Mouse (Mus musculus): ENCODE measurements around the gene Ddi2. TPM values are rescaled to one million over a fixed set of nuclear protein-coding genes. Genes with fewer than 3 reads are reported as not detected.
A peak's percentile ranks its signal among the peaks of the same experiment; 100 is the strongest.
"Not testable (repeated sequence)": the region's sequence is repeated elsewhere in the genome, so short reads cannot be mapped to it uniquely, and the experiment has no call there.

Ddi2 gene
- 31.1 to 45.0 TPM (median 34.8 TPM) in 3 replicates for total RNA-seq (2017)

DNA sequence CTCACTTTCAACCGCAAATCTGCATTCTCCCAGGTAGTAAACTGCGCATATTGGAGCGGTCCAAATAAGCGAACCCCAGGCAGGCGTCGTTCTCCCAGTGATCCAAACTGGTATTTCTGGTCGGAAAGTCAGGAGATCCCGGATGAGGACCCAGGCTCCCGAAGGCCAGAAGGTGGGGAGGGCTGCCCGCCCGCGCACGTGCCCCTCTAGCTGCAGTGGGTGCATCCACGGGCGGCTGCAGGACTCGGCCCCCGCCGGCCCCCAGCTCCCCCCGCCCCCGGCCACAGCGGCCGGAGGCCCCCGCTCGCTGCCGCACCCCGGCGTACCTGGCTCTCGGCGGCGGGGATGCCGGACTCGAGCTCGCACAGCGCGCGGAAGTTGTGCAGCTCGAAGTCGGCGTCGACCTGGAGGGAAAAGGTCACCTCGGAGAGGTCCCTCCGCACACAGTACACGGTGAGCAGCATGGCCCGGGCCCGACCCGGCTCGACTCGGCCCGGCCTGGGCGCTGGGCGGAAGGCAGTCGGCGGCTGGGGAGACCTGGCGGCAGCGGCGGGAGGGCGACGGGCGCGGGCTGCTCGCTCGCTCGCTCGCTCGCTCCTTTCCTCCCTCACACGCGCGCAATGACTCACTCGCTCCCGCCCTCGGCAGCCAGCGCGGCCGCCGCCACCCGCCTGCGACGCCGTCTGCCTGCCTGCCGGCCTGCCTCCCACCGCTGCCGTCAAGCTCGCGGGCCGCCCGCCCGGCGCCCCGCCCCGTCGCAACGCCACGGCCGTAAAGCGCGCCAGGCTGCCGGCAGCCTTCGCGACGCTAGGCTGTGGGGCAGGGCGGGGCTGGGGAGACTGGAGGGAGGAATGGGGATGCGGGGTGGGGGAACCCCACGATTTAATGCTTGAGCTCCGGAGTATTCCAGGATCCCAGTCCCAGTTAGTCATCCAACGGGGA is at the start of gene Ddi2:
Gene Ddi2 (minus strand): TSS at position 689 of the 942 bp plus-strand sequence.
- peak; percentile 58 for ATAC-seq (replicated peaks; ENCODE audit: insufficient number of reproducible peaks, low FRiP score, low TSS enrichment, poor library complexity, severe bottlenecking)

DNA sequence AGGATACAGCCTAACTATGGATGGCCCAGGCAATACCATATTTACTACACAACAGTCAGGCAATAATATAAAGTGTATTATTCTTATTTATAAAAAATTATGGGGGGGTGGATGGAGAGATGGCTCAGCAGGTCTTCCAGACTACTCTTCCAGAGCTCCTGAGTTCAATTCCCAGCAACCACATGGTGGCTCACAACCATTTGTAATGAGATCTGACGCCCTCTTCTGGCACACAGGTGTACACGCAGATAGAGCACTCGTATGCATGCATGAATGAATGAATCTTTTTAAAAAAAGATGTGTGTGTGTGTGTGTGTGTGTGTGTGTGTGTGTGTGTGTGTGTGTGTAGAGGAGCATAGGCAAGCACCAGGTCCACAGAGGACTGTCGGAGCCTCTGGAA is 49.8 kb upstream of the Ddi2 start:
- not testable (repeated sequence) for ATAC-seq (replicated peaks; ENCODE audit: insufficient number of reproducible peaks, low FRiP score, low TSS enrichment, poor library complexity, severe bottlenecking)

DNA sequence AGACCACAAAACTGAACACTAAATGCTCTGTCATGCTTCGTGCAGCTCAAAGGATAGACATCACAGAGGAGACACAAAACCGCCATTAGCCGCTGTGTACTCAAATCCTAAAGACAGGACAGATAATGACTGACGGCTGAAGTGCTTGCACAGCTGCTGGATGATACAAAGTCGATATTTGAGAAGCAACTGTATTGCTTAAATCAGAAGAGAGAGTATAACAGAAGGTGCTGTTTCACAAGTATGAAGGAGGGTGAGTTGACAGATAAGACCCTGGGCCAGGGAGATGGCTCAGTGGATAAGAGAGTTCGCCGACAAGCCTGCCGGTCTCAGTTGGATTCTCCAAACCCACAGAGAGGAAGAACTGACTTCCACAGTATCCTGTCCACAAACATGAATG is 48.6 kb upstream of the Ddi2 start:
- ATAC-seq (replicated peaks; ENCODE audit: insufficient number of reproducible peaks, low FRiP score, low TSS enrichment, poor library complexity, severe bottlenecking): no peak

DNA sequence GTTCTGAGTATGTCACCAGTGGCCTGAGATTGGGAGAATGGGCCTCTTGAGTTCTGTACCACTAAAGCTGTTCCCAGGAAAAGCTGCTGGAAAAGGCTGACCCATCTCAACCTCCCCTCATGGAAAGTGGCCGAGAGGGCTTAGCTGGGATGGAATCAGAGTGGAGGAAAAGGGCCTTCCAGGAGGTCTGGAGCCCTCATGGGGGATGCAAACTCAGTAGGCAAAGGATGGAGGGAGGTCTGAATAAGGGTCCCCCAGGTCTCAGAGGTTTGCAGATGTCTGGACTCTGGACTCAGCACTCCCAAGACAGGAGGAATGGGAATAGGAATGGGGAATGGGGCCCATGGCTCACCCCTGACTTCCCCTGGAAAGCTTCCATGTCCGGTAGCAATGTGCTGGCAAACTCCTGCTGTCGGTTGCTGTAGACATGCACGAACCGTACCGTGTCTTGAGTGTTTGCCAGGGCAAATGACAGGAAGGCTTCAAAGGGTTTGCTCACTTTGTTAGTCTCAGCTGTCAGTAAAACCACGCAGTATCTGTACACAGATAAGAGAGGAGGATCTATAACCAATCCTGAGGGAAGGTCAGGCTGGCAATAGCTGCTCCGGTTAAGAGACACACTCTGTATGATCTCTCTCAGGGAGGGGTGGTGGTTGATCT is 46.4 kb upstream of the Ddi2 start:
- no peak for ATAC-seq (replicated peaks; ENCODE audit: insufficient number of reproducible peaks, low FRiP score, low TSS enrichment, poor library complexity, severe bottlenecking)

DNA sequence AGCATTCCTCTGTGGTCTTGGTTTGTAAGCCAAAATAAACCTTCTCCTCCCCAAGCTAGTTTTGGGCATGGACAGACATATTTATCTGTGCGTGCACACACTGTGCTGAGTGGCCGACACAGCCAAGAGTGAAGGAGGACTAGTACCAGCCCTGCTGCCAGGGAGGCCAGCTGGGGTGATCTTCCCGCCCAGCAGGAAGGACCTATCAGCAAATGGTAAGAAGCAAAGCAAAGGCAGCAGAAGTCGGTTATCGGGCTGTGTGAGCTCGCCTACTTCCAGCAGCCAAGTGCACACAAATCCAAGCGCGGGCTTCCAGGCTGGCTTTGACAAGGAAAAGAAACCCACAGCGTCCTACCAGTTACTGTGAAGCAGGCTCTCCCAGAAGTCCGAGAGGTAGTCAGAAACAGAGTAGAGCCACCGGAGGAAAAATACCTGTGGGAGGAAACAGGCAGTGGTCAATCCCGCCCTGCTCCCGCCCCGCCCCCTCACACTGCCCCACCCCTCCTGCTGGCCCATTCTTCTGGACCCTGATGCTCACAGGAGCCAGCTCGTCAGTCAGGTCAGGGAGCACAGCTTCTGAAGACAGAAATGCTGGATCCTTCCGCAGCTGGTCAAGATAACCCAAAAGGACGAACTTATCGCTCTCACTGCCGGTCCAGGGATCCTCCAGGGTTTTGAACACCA is 44.3 kb upstream of the Ddi2 start:
- ATAC-seq (replicated peaks; ENCODE audit: insufficient number of reproducible peaks, low FRiP score, low TSS enrichment, poor library complexity, severe bottlenecking): no peak

DNA sequence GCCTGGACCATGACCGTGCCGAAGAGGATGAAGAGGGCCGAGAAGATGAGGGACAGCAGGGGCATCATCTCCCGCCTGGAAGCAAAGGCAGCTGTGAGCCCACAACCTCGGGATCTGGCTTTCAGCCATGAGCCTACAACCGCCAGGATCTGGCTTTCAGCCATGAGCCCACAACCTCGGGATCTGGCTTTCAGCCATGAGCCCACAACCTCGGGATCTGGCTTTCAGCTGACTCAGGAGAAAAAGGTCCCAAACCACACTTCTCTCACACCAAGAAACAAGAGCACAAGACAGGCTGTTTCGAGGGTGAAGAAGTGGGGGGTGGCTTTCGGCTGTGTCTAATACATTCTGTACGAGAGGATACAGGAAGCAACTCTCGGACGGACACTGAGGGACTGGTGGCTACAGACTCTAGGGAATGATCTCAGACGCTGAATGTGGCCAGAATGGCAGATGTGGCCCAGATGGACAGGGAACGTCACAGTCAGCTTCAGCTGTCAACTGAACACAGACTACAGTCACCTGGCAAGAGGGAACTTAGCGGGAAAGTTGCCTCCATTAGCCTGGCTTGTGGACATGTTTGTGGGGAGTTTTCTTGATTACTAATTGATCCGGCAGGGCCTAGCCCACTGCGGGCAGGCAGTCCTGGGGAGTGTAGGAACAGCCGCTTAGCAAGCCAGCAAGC is 43.6 kb upstream of the Ddi2 start:
- ATAC-seq (replicated peaks; ENCODE audit: insufficient number of reproducible peaks, low FRiP score, low TSS enrichment, poor library complexity, severe bottlenecking): no peak

DNA sequence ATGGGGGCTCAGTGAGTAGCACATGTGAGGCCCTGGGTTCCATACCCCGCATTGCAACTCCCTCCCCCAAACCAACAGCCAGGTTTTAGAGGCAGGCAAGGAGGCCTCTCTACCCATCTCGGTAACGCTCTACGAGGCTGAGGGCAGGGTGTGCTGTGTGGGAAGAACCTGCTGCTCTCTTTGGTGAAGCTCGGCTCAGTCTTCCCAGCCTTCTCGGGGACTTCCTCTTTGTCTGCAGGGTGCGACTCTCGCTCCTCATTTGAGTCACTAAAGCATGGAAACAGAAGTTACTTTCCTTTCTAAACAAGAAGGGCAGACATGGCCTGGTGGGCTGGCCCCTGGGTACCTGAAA is 43.1 kb upstream of the Ddi2 start:
- ATAC-seq (replicated peaks; ENCODE audit: insufficient number of reproducible peaks, low FRiP score, low TSS enrichment, poor library complexity, severe bottlenecking): peak; percentile 73

DNA sequence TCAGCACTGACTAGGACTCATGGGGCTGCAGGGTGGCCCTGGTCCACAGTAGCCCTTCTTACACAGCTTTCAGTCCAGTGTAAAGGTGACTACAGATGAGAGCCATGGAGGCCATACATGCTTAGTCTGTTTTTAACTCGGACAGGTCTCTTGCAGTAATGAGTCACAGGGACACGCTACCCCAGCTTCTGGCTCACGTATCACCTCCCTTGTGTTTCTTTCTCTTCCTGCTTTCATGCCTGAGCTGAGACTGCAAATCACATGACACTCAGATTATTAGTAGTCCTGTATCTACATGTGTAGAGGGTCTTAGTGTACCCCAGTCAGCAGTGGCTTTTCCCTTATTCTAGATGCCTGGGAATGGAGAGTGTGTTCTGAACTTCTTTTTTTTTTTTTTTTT is 41.8 kb upstream of the Ddi2 start:
- no peak for ATAC-seq (replicated peaks; ENCODE audit: insufficient number of reproducible peaks, low FRiP score, low TSS enrichment, poor library complexity, severe bottlenecking)

DNA sequence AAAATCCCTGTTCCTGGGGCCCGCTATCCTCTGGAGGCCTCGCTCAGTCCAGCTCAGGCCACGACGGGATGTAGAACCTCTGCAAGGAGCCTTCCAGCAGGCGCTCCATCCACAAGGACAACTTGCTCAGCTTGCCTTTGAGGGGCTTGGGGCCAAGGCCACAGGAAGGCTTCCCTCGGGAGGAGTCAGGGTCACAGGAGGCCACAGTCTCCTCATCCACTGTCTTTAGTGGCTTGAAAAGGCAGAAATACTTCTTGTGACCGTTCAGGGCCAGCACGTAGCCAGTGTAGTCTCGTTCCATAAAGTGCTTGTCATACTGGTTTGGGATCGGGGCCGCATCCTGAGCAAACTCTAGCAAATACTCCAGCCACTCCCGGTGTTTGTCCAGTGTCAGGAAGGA is 40.3 kb upstream of the Ddi2 start:
- no peak for ATAC-seq (replicated peaks; ENCODE audit: insufficient number of reproducible peaks, low FRiP score, low TSS enrichment, poor library complexity, severe bottlenecking)

DNA sequence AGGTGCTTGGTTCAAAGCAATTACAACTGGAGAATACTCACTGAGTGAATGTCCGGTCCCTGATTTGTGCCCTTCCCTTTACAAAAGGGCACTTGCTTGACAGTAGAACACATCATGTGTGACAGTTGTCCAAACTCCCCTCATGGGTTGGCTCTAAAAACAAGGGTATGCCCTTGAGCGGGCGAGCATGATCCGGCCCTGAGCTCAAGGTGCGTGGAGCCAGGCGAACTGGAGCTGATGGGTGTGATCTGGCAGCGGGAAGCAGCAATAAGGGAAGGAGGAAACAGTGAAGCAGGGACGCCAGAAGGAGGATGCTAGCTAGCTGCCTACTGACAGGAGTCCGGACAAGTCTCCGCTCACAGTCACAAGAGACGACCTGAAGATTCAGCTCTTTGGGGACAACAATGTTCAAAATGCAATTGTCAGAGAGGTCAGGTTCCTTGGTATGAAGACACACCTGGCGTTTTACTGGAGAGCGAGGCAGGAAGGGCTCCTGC is 38.9 kb upstream of the Ddi2 start:
- ATAC-seq (replicated peaks; ENCODE audit: insufficient number of reproducible peaks, low FRiP score, low TSS enrichment, poor library complexity, severe bottlenecking): no peak

DNA sequence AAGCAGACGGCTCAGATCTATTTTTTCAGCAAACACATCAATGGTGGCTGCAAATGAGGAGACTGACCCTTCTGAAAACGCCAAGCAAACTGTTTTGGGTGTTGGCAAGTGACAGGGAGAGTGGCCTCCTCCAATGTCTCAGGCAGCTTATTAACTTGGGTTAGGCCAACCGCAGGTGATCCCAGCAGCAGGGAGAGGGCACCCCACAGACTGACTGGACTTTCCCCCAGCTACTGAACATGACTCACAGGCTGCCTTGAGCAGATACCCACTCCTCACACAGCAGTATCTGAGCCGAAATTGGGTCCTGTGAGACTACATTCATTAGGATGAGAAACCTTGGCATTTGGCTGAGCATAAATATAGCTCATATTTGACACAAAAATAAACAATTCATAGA is 37.7 kb upstream of the Ddi2 start:
- ATAC-seq (replicated peaks; ENCODE audit: insufficient number of reproducible peaks, low FRiP score, low TSS enrichment, poor library complexity, severe bottlenecking): no peak

DNA sequence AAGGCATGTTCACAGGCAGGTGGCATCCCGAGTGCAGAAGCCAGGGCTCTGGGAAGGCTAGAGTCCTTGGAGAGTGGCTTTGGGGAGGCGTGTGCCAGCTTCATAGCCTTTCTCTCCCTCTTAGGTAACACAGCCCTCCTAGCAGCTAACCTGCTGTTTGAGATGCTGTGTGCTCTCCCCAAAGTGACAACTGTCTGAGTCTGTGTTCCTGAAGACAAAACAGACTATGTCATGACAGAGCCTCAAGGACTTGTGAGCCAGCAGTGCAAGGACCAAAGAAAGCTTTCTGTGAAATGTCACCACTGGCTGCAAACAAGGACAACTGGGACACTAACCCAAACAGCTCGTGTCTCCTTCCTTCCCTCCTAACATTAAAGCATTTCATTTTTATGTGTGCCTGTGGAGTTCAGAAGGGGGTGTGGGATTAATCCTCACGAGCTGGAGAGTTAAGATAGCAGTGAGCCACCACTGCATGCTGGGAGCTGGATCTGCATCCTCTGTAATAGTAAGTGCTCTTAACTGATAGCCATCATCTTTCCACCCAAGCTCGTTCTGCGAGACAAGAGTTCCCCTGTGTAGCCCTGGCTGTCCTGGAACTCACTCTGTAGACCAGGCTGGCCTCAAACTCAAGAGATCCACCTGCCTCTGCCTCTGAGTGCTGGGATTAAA is 35.8 kb upstream of the Ddi2 start:
- ATAC-seq (replicated peaks; ENCODE audit: insufficient number of reproducible peaks, low FRiP score, low TSS enrichment, poor library complexity, severe bottlenecking): no peak

DNA sequence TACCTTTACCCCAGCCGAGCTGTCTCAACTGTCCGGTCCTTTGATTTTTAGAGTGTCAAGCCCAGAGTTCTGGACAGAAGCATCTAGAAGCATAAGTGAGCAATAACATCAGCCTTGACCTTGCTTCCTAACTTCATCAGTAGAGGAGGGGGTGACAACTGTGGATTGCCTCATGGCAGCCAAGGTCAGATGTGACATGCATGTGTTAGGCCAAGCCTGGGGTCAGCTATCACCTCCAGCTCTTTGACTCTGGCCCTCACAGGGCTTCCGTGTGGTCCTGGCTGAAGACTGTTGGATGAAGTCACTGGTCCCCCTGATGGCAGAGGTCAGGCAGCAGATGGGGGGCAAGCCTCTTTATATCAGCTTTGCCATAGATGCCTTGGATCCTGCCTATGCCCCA is 33.9 kb upstream of the Ddi2 start:
- no peak for ATAC-seq (replicated peaks; ENCODE audit: insufficient number of reproducible peaks, low FRiP score, low TSS enrichment, poor library complexity, severe bottlenecking)

DNA sequence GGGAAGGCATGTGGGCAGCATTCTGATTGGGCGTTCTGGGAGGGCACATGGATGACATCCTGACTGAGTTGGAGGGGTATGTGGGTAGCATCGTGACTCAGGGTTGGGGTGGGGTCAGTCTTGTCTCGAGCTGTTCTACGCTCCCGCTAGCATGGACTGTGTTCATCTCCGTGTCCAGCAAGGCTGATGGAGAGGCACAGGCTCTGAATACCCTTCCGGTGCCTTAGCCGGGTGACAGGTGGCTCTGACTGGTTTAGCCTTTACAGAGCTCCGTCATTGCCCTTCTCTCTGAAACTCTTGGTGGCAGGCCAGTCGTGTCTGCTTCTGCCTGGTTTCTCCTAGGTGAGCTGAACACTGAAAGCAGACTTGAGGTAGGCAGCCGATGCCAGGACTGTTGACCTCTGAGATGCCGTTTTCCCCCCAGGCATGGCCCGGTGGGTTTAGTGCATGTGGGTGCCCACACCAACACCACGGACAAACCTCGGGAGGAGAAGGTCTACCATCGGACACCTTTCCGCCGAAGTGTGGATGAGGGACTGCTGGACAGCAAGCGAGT is 32.2 kb upstream of the Ddi2 start:
- ATAC-seq (replicated peaks; ENCODE audit: insufficient number of reproducible peaks, low FRiP score, low TSS enrichment, poor library complexity, severe bottlenecking): no peak

DNA sequence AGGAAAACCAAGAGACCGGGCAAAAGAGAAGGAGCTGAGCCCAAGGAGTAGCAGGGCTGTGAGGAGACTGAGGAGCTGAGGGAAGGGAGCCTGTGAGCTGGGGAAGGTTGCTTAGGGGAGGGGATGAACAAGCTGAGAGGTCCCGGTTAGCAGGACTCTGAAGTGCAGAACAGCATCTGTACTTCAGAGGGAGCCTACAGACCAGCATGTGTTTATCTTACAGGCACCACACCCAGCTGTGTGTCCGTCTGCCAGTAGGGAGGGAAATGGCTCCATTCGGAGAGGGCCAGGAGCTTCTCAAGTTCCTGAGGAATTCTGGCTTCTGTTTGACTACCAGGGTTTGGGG is 28.8 kb upstream of the Ddi2 start:
- ATAC-seq (replicated peaks; ENCODE audit: insufficient number of reproducible peaks, low FRiP score, low TSS enrichment, poor library complexity, severe bottlenecking): no peak

DNA sequence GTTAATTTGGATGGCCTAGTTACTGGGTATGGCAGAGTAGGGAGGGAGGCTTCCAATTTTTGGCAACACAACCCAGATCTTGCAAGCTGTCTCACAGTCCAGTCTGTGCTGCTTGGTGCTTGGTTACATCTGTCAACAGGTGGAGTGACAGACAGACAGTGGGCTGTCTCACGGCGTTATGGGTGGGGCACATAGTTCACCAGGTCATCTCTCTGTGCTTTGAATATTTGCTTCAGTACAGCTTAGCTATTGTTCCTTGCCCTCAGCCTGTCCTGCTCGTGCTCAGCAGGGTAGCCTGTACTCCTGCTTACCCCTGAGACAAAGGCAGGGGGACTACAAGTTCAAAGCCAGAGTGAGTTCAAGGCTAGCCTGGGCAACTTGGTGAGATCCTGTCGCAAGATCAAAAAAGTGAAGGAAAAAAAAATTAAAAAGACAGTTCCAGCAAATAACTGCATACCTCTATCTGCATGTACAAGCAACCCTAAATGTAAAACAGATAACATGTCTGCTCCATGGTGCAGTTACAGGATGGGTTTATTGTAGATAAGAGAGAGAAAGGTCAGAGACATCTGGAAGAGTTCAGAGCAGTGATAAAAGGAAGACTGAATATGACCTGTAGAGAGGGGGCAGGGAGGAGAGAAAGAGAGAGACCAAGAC is 28.3 kb upstream of the Ddi2 start:
- ATAC-seq (replicated peaks; ENCODE audit: insufficient number of reproducible peaks, low FRiP score, low TSS enrichment, poor library complexity, severe bottlenecking): no peak

DNA sequence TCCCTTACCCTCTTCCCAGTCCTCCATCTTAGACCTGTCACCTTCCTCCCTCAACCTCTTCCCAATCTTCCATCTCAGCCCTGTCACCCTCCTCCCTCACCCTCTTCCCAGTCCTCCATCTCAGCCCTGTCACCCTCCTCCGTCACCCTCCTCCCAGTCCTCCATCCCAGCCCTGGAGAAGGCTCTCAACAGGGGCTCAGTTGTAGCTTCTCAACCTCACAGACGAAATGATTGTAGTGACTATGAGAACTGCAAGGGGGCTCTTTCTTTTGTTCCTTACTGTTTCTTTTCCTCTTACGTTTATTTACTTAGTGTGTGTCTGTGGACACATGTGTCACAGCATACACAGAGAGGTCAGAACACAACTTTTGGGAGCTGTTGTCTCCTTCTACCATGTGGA is 27.6 kb upstream of the Ddi2 start:
- no peak for ATAC-seq (replicated peaks; ENCODE audit: insufficient number of reproducible peaks, low FRiP score, low TSS enrichment, poor library complexity, severe bottlenecking)

DNA sequence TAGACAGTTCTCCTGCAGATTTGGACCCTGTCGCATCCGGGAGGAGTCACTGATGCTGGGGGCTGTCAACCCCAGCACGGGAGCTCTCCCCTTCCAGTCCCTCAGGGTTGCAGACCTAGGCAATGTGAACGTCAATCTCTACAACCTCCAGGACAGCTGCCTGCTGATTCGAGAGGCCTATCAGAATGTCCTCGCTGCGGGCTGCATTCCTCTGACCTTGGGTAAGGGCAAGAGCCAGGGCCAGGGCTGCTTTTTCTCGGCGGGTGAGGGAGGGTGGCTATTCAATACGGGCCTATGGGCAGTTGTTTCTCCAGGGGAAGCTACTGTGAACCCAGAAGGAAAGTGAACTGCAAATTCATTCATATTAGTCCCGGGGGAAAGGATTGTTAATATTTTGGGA is 26.3 kb upstream of the Ddi2 start:
- ATAC-seq (replicated peaks; ENCODE audit: insufficient number of reproducible peaks, low FRiP score, low TSS enrichment, poor library complexity, severe bottlenecking): no peak

Measured in monocyte, adult 5-6 weeks (primary cell).